ENCODE assay signal across 33 mouse cellular contexts in the genomic region with DNA sequence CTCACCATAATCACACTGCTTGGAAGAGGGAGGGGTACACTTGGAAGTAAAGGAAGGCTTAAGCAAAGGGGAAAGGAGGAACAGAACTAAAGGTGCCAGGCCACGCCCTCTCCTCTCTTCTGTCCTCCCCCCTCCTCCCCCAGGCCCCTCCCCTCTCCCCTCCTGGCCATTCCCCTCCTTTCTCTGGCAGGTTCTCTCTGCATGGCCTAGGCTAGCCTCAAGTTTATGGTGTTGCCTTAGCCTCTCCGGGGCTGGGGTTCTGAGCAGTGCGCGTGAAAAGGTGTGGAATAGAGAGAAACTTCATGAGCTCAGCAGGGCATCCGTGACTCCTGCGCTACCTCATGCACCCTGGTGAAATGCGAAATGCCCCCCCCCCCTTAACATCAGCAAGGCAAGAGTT.
DNase-seq lines count a peak whose midpoint lies in the region; ATAC-seq lines count a peak whose summit lies in the region.
"Had no signal": no experiment of that assay in that cellular context is flagged by ENCODE, and none has a peak within 500 bp of the region (broad histone marks: within the 10 kb centered on the region; RNA-seq: fewer than 3 reads in every experiment).

No protein-coding gene starts in this region.

- 82% methylated on average over 7 of the region's 7 CpGs for WGBS in embryonic facial prominence, embryonic 11.5 days
- 84% methylated on average over 7 of the region's 7 CpGs for WGBS in embryonic facial prominence, embryonic 10.5 days
- WGBS in limb, embryonic 11.5 days: 77% methylated on average over 7 of the region's 7 CpGs
- WGBS in limb, embryonic 10.5 days: 92% methylated on average over 7 of the region's 7 CpGs
- 86% methylated on average over 7 of the region's 7 CpGs for WGBS in midbrain, embryonic 15.5 days
- 84% methylated on average over 7 of the region's 7 CpGs for WGBS in midbrain, embryonic 10.5 days
- 87% methylated on average over 7 of the region's 7 CpGs for WGBS in neural tube, embryonic 14.5 days

- no peaks in the 10 kb centered on the region for H3K27me3 ChIP-seq in embryonic facial prominence, embryonic 11.5 days (ENCODE audit: control insufficient read depth, insufficient read depth, low read length)
- no peaks in the 10 kb centered on the region for H3K27me3 ChIP-seq in embryonic facial prominence, embryonic 10.5 days (replicated peaks; ENCODE audit: low read depth, poor library complexity, severe bottlenecking)
- H3K27me3 ChIP-seq in limb, embryonic 11.5 days (ENCODE audit: control insufficient read depth, insufficient read depth, low read length): no peaks in the 10 kb centered on the region
- H3K27me3 ChIP-seq in limb, embryonic 10.5 days (ENCODE audit: low read depth, poor library complexity, severe bottlenecking): no peaks in the 10 kb centered on the region
- H3K27me3 ChIP-seq in midbrain, embryonic 15.5 days (replicated peaks): no peaks in the 10 kb centered on the region
- no peaks in the 10 kb centered on the region for H3K27me3 ChIP-seq in midbrain, embryonic 10.5 days (ENCODE audit: low read depth, poor library complexity, severe bottlenecking)
- no peaks in the 10 kb centered on the region for H3K27me3 ChIP-seq in neural tube, embryonic 14.5 days (ENCODE audit: control insufficient read depth, insufficient read depth, low read length)
- H3K27me3 ChIP-seq: CH12.LX; embryonic facial prominence, embryonic 12.5 days; heart, embryonic 13.5 days; limb, embryonic 13.5 days; neural tube, embryonic 12.5 days; Patski; stomach, embryonic 15.5 days had no signal

- no peaks in the 10 kb centered on the region for H3K36me3 ChIP-seq in embryonic facial prominence, embryonic 11.5 days (replicated peaks; ENCODE audit: control insufficient read depth, insufficient read depth, low read depth, low read length)
- no peaks in the 10 kb centered on the region; the same call in 1 of the 2 replicates for H3K36me3 ChIP-seq in embryonic facial prominence, embryonic 10.5 days (replicated peaks)
- H3K36me3 ChIP-seq in limb, embryonic 11.5 days (ENCODE audit: control insufficient read depth, insufficient read depth, low read length): no peaks in the 10 kb centered on the region
- H3K36me3 ChIP-seq in limb, embryonic 10.5 days: no peaks in the 10 kb centered on the region
- no peaks in the 10 kb centered on the region for H3K36me3 ChIP-seq in midbrain, embryonic 15.5 days (replicated peaks)
- H3K36me3 ChIP-seq in midbrain, embryonic 10.5 days: no peaks in the 10 kb centered on the region
- H3K36me3 ChIP-seq in neural tube, embryonic 14.5 days (ENCODE audit: control insufficient read depth, insufficient read depth, low read length): no peaks in the 10 kb centered on the region
- H3K36me3 ChIP-seq: embryonic facial prominence, embryonic 12.5 days; G1E; heart, embryonic 13.5 days; limb, embryonic 13.5 days; stomach, embryonic 15.5 days had no signal

- no peaks in the 10 kb centered on the region for H3K9me3 ChIP-seq in embryonic facial prominence, embryonic 11.5 days (replicated peaks; ENCODE audit: control insufficient read depth, low read length)
- H3K9me3 ChIP-seq in embryonic facial prominence, embryonic 10.5 days: peaks cover 2% of the 10 kb centered on the region; the same call in 1 of the 2 replicates
- H3K9me3 ChIP-seq in limb, embryonic 11.5 days (ENCODE audit: control insufficient read depth, low read length): no peaks in the 10 kb centered on the region
- H3K9me3 ChIP-seq in limb, embryonic 10.5 days (replicated peaks): no peaks in the 10 kb centered on the region
- H3K9me3 ChIP-seq in midbrain, embryonic 15.5 days: 0 out of 2 replicates have a peak, but pooled peaks cover 3% of the 10 kb centered on the region
- no peaks in the 10 kb centered on the region; the same call in 1 of the 2 replicates for H3K9me3 ChIP-seq in midbrain, embryonic 10.5 days (replicated peaks)
- H3K9me3 ChIP-seq in neural tube, embryonic 14.5 days (ENCODE audit: control insufficient read depth, low read length): no peaks in the 10 kb centered on the region
- H3K9me3 ChIP-seq: embryonic facial prominence, embryonic 12.5 days; G1E; limb, embryonic 13.5 days; neural tube, embryonic 12.5 days; stomach, embryonic 15.5 days had no signal

- no peak for DNase-seq in embryonic facial prominence, embryonic 11.5 days (ENCODE audit: low spot score)
- DNase-seq in embryonic facial prominence, embryonic 10.5 days (ENCODE audit: low spot score): no peak
- DNase-seq in limb, embryonic 11.5 days (ENCODE audit: low spot score): peak; percentile 17
- no peak for DNase-seq in limb, embryonic 10.5 days (ENCODE audit: low spot score)
- no peak for DNase-seq in midbrain, embryonic 10.5 days (ENCODE audit: low spot score)
- DNase-seq in spleen, postnatal 14 days (ENCODE audit: low spot score in 2 of 2): no peak
- DNase-seq: adrenal gland, adult 8-10 months; cerebellum, adult 2 months; cerebellum, postnatal 14 days; gastrocnemius, postnatal 25 days; heart, adult 2 months; heart, postnatal 10 days; kidney, adult 9 months; kidney, postnatal 10 days; layer of hippocampus, adult 9-11 months; retina, postnatal 1 day; right cerebral cortex, postnatal 14 days had no signal

- H3K9ac ChIP-seq in embryonic facial prominence, embryonic 11.5 days (replicated peaks; ENCODE audit: low read length): no peak overlapping the region
- no peak overlapping the region for H3K9ac ChIP-seq in limb, embryonic 11.5 days (ENCODE audit: low read length)
- no peak overlapping the region for H3K9ac ChIP-seq in midbrain, embryonic 15.5 days
- no peak overlapping the region for H3K9ac ChIP-seq in neural tube, embryonic 14.5 days (replicated peaks; ENCODE audit: low read depth, low read length)
- H3K9ac ChIP-seq: embryonic facial prominence, embryonic 12.5 days; heart, embryonic 13.5 days; hindbrain, embryonic 14.5 days; limb, embryonic 13.5 days; neural tube, embryonic 12.5 days; stomach, embryonic 15.5 days had no signal

- H3K4me2 ChIP-seq in embryonic facial prominence, embryonic 11.5 days (ENCODE audit: low read depth, low read length): no peak overlapping the region
- no peak overlapping the region for H3K4me2 ChIP-seq in limb, embryonic 11.5 days (ENCODE audit: low read depth, severe bottlenecking)
- no peak overlapping the region for H3K4me2 ChIP-seq in midbrain, embryonic 15.5 days
- no peak overlapping the region for H3K4me2 ChIP-seq in neural tube, embryonic 14.5 days (ENCODE audit: low read depth, low read length)
- H3K4me2 ChIP-seq: embryonic facial prominence, embryonic 12.5 days; heart, embryonic 13.5 days; hindbrain, embryonic 14.5 days; limb, embryonic 13.5 days; liver, embryonic 11.5 days; neural tube, embryonic 12.5 days; stomach, embryonic 15.5 days had no signal

- peak; percentile 70; the same call in 1 of the 2 replicates for ATAC-seq in embryonic facial prominence, embryonic 11.5 days (replicated peaks; ENCODE audit: insufficient number of reproducible peaks, low FRiP score, low TSS enrichment, low read depth)
- ATAC-seq in limb, embryonic 11.5 days (ENCODE audit: insufficient number of reproducible peaks, low FRiP score, low TSS enrichment, low read depth): no peak
- ATAC-seq in midbrain, embryonic 15.5 days (replicated peaks): 0 out of 2 replicates have a peak, but pooled peaks have one; percentile 17
- ATAC-seq in neural tube, embryonic 14.5 days (ENCODE audit: low read depth): peak; percentile 38; the same call in 1 of the 2 replicates
- ATAC-seq: activated CD4-positive, CD25-positive, alpha-beta regulatory T cell, adult 4 months; intestine, postnatal 0 days; lung, postnatal 0 days; midbrain, embryonic 16.5 days; Patski had no signal

- no peak overlapping the region for H3K27ac ChIP-seq in embryonic facial prominence, embryonic 11.5 days (replicated peaks; ENCODE audit: low read depth, low read length)
- no peak overlapping the region for H3K27ac ChIP-seq in embryonic facial prominence, embryonic 10.5 days (replicated peaks)
- H3K27ac ChIP-seq in limb, embryonic 11.5 days (replicated peaks; ENCODE audit: low read depth, low read length): no peak overlapping the region
- no peak overlapping the region for H3K27ac ChIP-seq in limb, embryonic 10.5 days
- no peak overlapping the region for H3K27ac ChIP-seq in midbrain, embryonic 15.5 days
- no peak overlapping the region for H3K27ac ChIP-seq in midbrain, embryonic 10.5 days (replicated peaks)
- H3K27ac ChIP-seq in neural tube, embryonic 14.5 days (ENCODE audit: low read depth, low read length): no peak overlapping the region
- H3K27ac ChIP-seq: embryonic facial prominence, embryonic 12.5 days; heart, adult 2 months; heart, embryonic 13.5 days; hindbrain, embryonic 14.5 days; limb, embryonic 13.5 days; neural tube, embryonic 12.5 days; stomach, embryonic 15.5 days had no signal

- H3K4me3 ChIP-seq in embryonic facial prominence, embryonic 11.5 days (ENCODE audit: low read depth, low read length): no peak overlapping the region
- H3K4me3 ChIP-seq in embryonic facial prominence, embryonic 10.5 days: no peak overlapping the region
- H3K4me3 ChIP-seq in limb, embryonic 11.5 days (ENCODE audit: low read depth, low read length): no peak overlapping the region
- H3K4me3 ChIP-seq in limb, embryonic 10.5 days: no peak overlapping the region
- H3K4me3 ChIP-seq in midbrain, embryonic 15.5 days: no peak overlapping the region
- no peak overlapping the region for H3K4me3 ChIP-seq in midbrain, embryonic 10.5 days
- no peak overlapping the region for H3K4me3 ChIP-seq in neural tube, embryonic 14.5 days (ENCODE audit: low read depth, low read length)
- H3K4me3 ChIP-seq: embryonic facial prominence, embryonic 12.5 days; heart, adult 2 months; heart, embryonic 13.5 days; limb, embryonic 13.5 days; neural tube, embryonic 12.5 days; stomach, embryonic 15.5 days had no signal

- H3K4me1 ChIP-seq in embryonic facial prominence, embryonic 11.5 days (ENCODE audit: control insufficient read depth, insufficient read depth, low read length): no peaks in the 10 kb centered on the region
- peaks cover 13% of the 10 kb centered on the region for H3K4me1 ChIP-seq in embryonic facial prominence, embryonic 10.5 days
- no peaks in the 10 kb centered on the region for H3K4me1 ChIP-seq in limb, embryonic 11.5 days (ENCODE audit: control insufficient read depth, insufficient read depth, low read length)
- H3K4me1 ChIP-seq in limb, embryonic 10.5 days: peaks cover 28% of the 10 kb centered on the region
- no peaks in the 10 kb centered on the region for H3K4me1 ChIP-seq in midbrain, embryonic 15.5 days
- peaks cover 9% of the 10 kb centered on the region; the same call in 1 of the 2 replicates for H3K4me1 ChIP-seq in midbrain, embryonic 10.5 days
- 0 out of 2 replicates have a peak, but pooled peaks cover 3% of the 10 kb centered on the region for H3K4me1 ChIP-seq in neural tube, embryonic 14.5 days (ENCODE audit: control insufficient read depth, insufficient read depth, low read length)
- H3K4me1 ChIP-seq: embryonic facial prominence, embryonic 12.5 days; neural tube, embryonic 12.5 days had no signal
